Mouse (Mus musculus): ENCODE data around the gene Inca1.

DNA sequence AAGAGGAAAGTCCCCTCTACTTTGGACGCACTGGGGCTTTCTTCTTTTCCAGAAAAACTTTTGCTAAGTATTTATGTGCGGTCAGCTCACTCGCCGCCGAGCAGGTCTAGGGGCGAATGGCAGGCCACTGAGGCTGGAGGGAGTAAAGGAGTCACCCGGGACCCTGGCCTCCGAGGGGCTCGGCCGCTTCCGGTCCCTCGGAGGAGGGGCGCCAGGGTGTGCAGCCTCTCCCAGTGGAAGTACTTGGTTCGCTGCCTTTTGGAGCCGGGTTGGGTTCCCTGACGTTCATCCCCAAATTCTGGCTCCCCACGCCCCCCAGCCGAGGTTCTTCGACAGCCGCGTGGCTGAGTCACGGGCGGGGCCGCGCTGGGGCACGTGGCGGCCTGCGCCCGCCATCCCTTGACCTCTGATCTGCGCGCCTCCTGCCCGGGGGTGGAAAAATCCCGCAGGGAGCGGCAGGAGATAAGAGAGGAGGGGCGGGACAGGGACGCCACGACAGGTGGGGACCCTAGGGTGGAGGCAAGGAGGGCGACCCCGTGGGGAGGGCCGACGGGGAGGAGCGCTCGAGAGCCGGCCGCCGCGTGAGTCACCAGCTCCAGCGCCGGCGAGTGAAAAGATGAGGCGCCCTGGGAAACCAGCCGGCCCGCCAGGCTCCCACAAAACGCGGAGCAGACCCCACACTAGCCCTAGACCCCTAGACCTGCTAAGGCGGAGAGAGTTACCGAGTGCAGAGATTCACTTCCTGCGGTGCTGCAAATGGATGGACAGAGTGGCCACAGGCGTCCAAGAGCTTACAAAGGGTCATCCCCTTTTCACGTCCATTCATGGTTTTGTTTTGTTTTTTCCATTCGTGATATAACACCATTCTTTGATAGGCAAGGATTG is 44.1 kb downstream of the Inca1 start:
- peak; percentile 53 for TF ChIP-seq POLR2A (IDR thresholded peaks at IDR 0.05; ENCODE audit: low read depth, low read length)
- TF ChIP-seq CTCF (IDR thresholded peaks at IDR 0.05; ENCODE audit: borderline replicate concordance, insufficient read depth, low read length), result no peak
